Mouse (Mus musculus): ENCODE data around the gene Rbm7. TPM values are rescaled to one million over a fixed set of nuclear protein-coding genes. Genes with fewer than 3 reads are reported as not detected.
A peak's percentile ranks its signal among the peaks of the same experiment; 100 is the strongest.

The Rbm7 gene
- polyA plus RNA-seq, 1 experiment from 2014 or later, result 78.0 TPM

DNA sequence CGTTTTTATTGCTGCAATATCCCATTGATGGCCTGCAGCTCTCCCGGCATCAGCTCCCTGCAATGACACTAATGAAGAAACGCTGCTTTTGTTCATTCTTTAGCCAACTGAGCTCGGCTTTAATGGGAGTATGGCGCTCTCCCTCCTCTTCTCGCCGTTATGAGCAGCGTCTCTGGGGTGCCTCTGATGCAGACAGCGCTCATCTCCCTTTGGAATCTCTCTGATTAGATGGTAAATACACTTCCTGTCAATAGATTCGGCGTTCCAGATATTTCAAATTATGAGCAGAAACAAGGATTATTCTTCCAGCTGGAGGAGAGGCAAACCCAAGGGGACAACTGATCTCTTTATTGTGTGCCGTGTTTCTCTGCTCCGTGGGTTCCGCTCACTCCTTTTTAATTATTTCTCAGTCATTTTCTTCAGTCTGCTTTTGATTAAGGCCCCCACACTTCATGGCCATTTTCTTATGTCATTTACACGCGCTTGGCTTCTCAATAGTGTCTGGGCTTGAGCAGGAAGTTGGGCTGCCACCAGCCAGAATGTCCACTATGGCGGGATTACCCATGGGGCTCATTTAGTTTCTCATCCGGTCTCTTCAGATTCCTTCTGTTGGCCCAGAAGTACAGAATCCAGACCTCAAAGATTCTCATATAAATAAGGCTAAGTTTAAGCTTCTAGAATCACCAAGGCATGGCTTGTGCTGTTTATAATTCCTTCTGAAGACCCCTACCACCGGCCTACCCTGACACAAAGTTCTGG lies 22.5 kb upstream of the Rbm7 start:
- H3K36me3 ChIP-seq, result no peaks in the 10 kb centered on the region
- H3K9me3 ChIP-seq (replicated peaks), result no peaks in the 10 kb centered on the region
- H3K27me3 ChIP-seq (replicated peaks), result no peaks in the 10 kb centered on the region
- 26% methylated on average over 19 of the region's 19 CpGs for WGBS
- H3K27ac ChIP-seq (replicated peaks), result peak overlapping the region; percentile 77
- ATAC-seq (ENCODE audit: low FRiP score), result peak; percentile 83
- H3K4me1 ChIP-seq, result peaks cover 9% of the 10 kb centered on the region
- peak overlapping the region; percentile 5; the same call in 1 of the 2 replicates for H3K4me3 ChIP-seq (replicated peaks)
- no peak overlapping the region for H3K9ac ChIP-seq (replicated peaks)
- H3K4me2 ChIP-seq, result peak overlapping the region; percentile 47

DNA sequence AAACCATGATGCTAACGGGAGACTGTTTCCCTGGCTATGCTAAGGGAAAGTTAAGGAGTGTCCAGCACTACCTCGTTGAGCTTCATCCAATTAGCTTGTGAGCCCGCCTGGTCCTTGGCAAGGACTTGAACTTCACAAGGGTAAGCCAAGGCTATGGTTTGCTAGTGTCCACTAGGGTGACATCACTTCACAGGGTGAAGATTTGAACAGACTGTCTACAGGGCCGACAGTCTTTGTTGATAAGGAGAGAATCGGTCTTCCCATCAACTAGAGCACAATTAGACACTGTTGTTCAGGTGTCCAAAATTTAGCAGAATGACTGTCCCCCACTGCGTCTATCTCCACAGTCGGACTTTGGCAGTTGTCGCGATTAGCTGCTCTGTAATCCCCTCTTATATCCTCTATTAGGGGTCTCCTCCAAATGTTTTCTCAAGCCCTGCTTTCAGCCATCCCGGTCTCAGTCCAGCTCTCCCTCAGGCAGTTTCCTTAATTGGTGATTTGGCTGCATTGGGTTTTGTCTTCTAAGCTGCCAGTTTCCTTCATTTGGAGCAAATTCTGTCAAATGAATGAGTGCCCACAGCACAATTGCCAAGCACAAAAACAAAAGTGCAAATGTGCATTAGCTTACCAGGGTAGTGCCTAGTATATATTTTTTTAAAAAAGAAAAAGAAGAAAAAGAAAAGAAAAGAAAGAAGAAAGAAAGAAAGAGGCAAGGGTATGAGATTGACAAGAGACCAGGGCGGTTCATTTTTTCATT lies 21.7 kb upstream of the Rbm7 start:
- WGBS, result 52% methylated on average over 11 of the region's 11 CpGs
- Histone ChIP-seq H3K36me3 (no peaks in the 10 kb centered on the region), H3K4me3 (replicated peaks) (peak overlapping the region; percentile 5; the same call in 1 of the 2 replicates), H3K27ac (replicated peaks) (peak overlapping the region; percentile 77), H3K9me3 (replicated peaks) (no peaks in the 10 kb centered on the region), H3K4me1 (peaks cover 9% of the 10 kb centered on the region), H3K4me2 (peak overlapping the region; percentile 47), H3K9ac (replicated peaks) (no peak overlapping the region), H3K27me3 (replicated peaks) (no peaks in the 10 kb centered on the region)
- ATAC-seq (ENCODE audit: low FRiP score), result no peak; the same call in 1 of the 2 replicates

DNA sequence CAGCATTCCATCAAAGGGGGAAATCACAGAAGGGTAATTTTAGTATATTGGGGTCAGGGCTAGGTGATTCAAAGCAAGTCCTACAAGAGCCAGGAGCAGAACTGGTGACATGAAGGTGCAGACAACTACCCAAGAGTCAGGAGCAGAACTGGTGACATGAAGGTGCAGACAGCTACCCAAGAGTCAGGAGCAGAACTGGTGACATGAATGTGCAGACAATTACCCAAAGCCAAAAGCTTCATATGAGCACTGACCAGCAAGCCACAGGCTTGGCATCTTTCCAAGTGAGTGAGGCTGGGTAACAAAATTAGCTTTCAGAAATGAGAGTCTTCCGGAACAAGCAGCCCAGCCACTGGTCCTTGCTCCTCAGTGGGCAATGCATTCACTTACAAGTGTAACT lies 20.2 kb upstream of the Rbm7 start:
- H3K9ac ChIP-seq (replicated peaks), result no peak overlapping the region
- H3K27ac ChIP-seq (replicated peaks), result no peak overlapping the region
- H3K9me3 ChIP-seq (replicated peaks), result no peaks in the 10 kb centered on the region
- peaks cover 9% of the 10 kb centered on the region for H3K4me1 ChIP-seq
- H3K27me3 ChIP-seq (replicated peaks), result no peaks in the 10 kb centered on the region
- no peaks in the 10 kb centered on the region for H3K36me3 ChIP-seq
- 69% methylated on average over 1 of the region's 1 CpGs for WGBS
- no peak overlapping the region for H3K4me3 ChIP-seq (replicated peaks)
- H3K4me2 ChIP-seq, result no peak overlapping the region
- no peak for ATAC-seq (ENCODE audit: low FRiP score)

DNA sequence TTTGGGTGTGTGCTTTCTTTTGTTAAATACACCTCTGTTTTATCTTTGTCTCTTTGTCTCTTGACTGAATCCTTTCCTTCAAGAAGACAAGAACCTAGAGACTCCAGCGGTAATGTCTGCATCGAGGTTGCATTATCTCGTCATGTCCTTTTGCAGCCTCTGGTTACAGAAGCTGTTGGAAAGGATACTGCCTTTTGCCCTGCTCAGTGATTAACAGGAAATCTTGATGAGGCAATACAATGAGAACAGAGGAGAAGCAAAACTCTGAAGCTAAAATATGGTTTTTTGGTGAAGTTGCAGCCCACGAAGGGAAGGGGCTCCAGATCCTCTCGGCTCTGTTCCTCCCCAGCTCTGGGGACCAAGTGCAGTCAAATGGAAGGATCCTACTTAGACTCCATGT lies 15.0 kb upstream of the Rbm7 start:
- Histone ChIP-seq H3K4me3 (replicated peaks) (no peak overlapping the region), H3K27ac (replicated peaks) (no peak overlapping the region), H3K4me1 (no peaks in the 10 kb centered on the region), H3K9ac (replicated peaks) (no peak overlapping the region), H3K36me3 (no peaks in the 10 kb centered on the region), H3K4me2 (no peak overlapping the region), H3K27me3 (replicated peaks) (no peaks in the 10 kb centered on the region), H3K9me3 (replicated peaks) (no peaks in the 10 kb centered on the region)
- WGBS, result 92% methylated on average over 5 of the region's 5 CpGs
- no peak for ATAC-seq (ENCODE audit: low FRiP score)

DNA sequence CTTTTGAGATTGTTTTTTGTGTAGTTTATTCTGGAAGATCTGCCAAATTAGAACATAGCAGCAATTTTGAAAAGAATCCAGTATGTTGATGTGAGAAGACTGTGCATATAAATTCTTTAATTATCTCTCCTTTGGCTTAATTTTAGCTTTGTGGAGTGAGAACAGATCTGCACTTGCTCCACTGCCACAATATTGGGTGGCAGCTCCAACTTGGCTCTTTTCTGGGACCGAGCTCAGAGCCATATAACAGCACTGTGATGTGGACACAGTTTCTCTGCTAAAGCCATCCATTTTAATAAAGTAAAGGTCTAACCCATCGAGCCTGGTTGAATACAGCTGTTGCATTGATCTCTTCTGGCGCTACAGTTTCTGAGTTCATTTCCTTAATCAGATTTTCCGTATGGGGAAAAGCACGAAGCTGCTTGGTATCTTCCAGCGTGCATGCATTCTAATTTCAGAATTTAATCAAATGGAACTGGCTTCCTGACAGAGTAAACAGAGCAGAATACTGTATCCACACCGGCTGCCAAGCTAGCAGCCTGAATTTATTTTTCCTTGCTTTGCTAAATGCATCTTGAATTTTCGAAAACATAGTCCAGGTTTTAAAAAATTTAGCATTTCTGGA lies 9.8 kb upstream of the Rbm7 start:
- ATAC-seq (ENCODE audit: low FRiP score), result no peak
- H3K4me2 ChIP-seq, result no peak overlapping the region
- no peak overlapping the region for H3K4me3 ChIP-seq (replicated peaks)
- no peaks in the 10 kb centered on the region for H3K36me3 ChIP-seq
- 66% methylated on average over 8 of the region's 8 CpGs for WGBS
- no peak overlapping the region for H3K9ac ChIP-seq (replicated peaks)
- no peaks in the 10 kb centered on the region for H3K27me3 ChIP-seq (replicated peaks)
- no peak overlapping the region; the same call in 1 of the 2 replicates for H3K27ac ChIP-seq (replicated peaks)
- H3K9me3 ChIP-seq (replicated peaks), result no peaks in the 10 kb centered on the region
- no peaks in the 10 kb centered on the region for H3K4me1 ChIP-seq

DNA sequence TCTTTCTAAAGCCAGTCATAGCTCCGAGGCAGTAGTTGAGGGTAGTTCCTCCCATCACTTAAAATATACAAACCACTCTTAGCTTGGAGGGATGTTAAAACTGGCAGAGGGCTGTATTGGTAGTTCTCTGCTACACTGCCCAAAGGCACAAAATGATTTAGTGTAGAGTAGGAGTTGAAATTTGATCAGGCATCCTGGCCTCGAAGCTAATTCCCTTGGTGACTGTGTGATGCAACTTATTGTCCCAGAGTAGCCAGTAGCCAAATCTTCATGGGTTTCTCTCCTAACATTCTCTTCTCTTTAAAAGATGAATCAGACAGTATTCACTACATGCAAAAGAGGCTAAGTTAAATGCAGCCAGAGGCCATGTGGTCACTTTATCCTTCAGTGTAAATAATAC lies 7.9 kb upstream of the Rbm7 start:
- Histone ChIP-seq H3K4me1 (no peaks in the 10 kb centered on the region), H3K27ac (replicated peaks) (no peak overlapping the region), H3K9ac (replicated peaks) (no peak overlapping the region), H3K27me3 (replicated peaks) (no peaks in the 10 kb centered on the region; the same call in none of the 2 replicates), H3K9me3 (replicated peaks) (no peaks in the 10 kb centered on the region), H3K36me3 (no peaks in the 10 kb centered on the region), H3K4me3 (replicated peaks) (no peak overlapping the region), H3K4me2 (no peak overlapping the region)
- ATAC-seq (ENCODE audit: low FRiP score), result no peak
- WGBS, result 74% methylated on average over 2 of the region's 2 CpGs

DNA sequence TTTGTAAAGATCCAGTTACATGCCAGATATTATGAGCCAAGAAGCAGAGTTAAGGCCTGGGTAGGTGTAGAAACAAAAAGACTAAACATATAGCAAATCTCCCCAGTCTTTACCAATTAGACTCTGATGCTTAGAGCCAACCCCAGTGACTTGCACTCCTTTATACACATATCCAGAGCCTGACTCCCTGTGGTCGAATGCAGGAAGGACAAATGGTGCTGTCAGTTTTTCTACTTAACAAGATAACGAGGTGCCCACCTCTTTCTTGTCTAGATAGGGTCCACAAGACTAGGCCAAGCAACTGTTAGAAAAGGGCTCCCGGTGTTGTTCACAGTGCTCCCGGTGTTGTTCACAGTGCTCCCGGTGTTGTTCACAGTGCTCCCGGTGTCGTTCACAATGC lies 6.1 kb upstream of the Rbm7 start:
- 85% methylated on average over 7 of the region's 7 CpGs for WGBS
- Histone ChIP-seq H3K4me3 (replicated peaks) (no peak overlapping the region), H3K9me3 (replicated peaks) (no peaks in the 10 kb centered on the region), H3K36me3 (no peaks in the 10 kb centered on the region), H3K9ac (replicated peaks) (no peak overlapping the region), H3K27ac (replicated peaks) (no peak overlapping the region), H3K27me3 (replicated peaks) (no peaks in the 10 kb centered on the region; the same call in none of the 2 replicates), H3K4me2 (no peak overlapping the region), H3K4me1 (peaks cover 1% of the 10 kb centered on the region)
- no peak for ATAC-seq (ENCODE audit: low FRiP score)

DNA sequence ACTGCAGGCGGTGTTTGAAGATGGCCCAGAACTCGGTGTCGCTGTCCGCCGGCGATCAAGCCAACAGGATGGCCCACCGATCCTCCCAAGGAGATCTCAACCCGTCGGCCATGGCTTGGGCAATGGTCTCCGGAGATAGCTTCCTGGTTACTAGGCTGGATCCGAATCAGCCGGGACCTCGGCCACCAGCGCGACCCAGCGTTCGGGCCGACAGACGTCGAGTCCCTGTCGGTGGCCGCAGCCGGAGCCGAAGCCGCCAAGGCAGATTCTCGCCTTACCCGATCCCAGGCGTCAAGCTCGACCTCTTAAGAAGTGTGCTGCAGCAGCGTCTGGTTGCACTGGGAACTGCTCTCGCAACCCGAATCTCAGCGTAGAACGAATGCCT lies 441 bp upstream of the Rbm7 start:
- 3% methylated on average over 34 of the region's 34 CpGs for WGBS
- peaks cover 26% of the 10 kb centered on the region for H3K4me1 ChIP-seq
- peak; percentile 80 for ATAC-seq (ENCODE audit: low FRiP score)

DNA sequence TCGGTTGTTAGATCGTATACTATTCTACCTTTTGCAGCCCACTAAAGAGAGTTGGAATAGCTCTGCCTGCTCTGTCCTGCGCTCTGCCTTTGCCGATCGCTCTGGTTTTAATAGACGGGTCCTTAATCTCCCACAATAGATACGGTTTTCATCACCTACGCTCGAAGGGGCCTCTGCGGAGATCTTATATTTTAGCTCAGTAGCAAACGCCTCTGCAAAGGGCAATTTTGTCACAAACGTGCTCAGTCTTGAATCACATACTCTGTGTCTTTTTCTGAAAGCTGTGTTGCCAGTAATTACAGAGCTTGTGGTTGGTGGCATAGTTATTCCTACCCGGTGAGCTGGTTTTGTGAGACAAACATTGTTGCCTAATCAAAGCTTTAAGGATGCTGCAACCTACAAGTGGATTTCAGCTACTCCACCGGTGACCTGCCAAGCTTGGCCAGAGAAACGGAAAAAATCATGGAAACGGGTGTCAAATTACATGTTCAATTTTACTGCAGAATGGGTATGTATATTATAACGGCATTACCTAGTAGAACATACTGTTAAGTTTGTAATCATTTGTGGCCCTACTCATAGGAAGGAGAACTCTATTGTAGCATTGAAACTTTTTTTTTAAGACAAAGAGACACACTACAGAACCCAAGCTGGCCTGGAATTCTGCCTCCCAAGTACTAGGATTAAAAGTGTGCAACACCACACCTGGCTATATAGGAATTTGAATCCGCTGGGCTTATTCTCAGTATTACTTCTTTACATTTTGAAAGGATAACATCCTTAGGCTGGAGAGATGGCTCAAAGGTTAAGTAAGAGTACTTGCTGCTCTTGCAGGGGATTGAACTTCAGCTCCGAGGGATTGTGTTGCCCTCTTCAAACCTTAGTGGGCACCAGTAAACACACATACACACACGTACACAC lies 13.6 kb downstream of the Rbm7 start:
- H3K4me1 ChIP-seq, result peaks cover 14% of the 10 kb centered on the region
- peak overlapping the region; percentile 90 for H3K4me2 ChIP-seq
- H3K9me3 ChIP-seq (replicated peaks), result no peaks in the 10 kb centered on the region
- no peak for ATAC-seq (ENCODE audit: low FRiP score)
- peak overlapping the region; percentile 7; the same call in 1 of the 2 replicates for H3K9ac ChIP-seq (replicated peaks)
- 36% methylated on average over 20 of the region's 20 CpGs for WGBS
- peaks cover 11% of the 10 kb centered on the region; the same call in 1 of the 2 replicates for H3K36me3 ChIP-seq
- H3K27me3 ChIP-seq (replicated peaks), result no peaks in the 10 kb centered on the region
- H3K27ac ChIP-seq (replicated peaks), result no peak overlapping the region
- peak overlapping the region; percentile 90 for H3K4me3 ChIP-seq (replicated peaks)

More for the DNA sequence above, 441 bp upstream of the Rbm7 start:
- H3K27ac ChIP-seq (replicated peaks), result peak overlapping the region; percentile 96
- peak overlapping the region; percentile 77 for H3K9ac ChIP-seq (replicated peaks)
- H3K4me2 ChIP-seq, result peak overlapping the region; percentile 90
- no peaks in the 10 kb centered on the region; the same call in none of the 2 replicates for H3K27me3 ChIP-seq (replicated peaks)
- H3K9me3 ChIP-seq (replicated peaks), result no peaks in the 10 kb centered on the region
- peaks cover 24% of the 10 kb centered on the region for H3K36me3 ChIP-seq
- peak overlapping the region; percentile 96 for H3K4me3 ChIP-seq (replicated peaks)

DNA sequence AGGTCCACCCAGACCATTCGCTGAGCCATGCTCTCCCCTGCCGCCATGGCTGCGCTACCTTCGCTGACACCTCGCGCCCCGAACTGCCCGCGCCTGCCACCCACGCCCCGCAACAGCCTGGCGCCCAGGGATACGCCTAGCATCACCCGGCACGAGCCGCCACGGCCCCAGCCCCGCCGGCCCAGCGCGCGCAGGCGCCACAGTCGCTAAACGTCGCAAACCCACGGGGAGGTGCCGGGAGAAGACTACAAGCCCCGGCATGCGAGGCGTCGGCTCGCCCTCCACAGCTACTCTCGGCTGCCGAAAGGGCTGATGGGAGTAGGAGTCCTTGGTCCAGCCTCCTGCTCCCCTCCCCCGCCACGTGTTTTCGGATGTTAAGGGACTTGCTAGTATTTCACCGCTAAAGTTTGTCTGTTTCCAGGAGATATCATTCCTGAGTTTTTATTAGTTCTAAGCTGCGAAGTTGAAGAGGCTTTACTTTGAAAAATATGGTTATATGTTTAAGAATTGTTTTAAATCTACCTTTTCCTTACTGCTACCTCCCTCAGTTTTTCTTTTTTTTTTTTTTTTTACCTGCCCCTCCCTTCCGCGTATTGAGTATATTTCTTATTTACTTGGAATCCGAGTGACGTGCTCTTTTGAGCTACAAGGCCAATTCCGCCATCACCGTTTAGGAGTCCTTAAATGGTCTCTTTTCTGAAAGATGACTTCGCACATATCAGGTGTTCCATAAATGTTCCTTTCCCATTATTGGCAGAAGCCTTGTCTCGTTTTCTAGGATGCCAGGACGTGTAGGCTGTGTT lies 14.5 kb downstream of the Rbm7 start, which contains the start of gene Rexo2:
Rexo2 (minus strand) TSS at position 213 of the 803 bp plus-strand sequence.
- 1% methylated on average over 49 of the region's 49 CpGs for WGBS
- no peak within 1 kb of the TSS for H3K27ac ChIP-seq (replicated peaks)
- H3K9me3 ChIP-seq (replicated peaks), result no peaks in the 10 kb centered on the region
- H3K4me1 ChIP-seq, result peaks cover 14% of the 10 kb centered on the region
- peak within 1 kb of the TSS; percentile 90 for H3K4me2 ChIP-seq
- H3K36me3 ChIP-seq, result peaks cover 11% of the 10 kb centered on the region; the same call in 1 of the 2 replicates
- ATAC-seq (ENCODE audit: low FRiP score), result peak; percentile 100
- H3K9ac ChIP-seq (replicated peaks), result peak within 1 kb of the TSS; percentile 78
- H3K4me3 ChIP-seq (replicated peaks), result peak within 1 kb of the TSS; percentile 90
- no peaks in the 10 kb centered on the region for H3K27me3 ChIP-seq (replicated peaks)

All from neural tube, embryonic 15.5 days (tissue).